Mouse (Mus musculus) B cell, adult 2 months (primary cell): Measurements from ENCODE around the gene Mcoln2.

ENCODE experiments used
- DNase-seq, 2 experiments: peaks; one replicate each; pipeline ENCODE4 v3.0.0; 2022

The Mcoln2 gene

GRCm38 (mm10) chr3:146146131-146146530 is 3.5 kb upstream of the Mcoln2 start:
- DNase-seq: no peak

GRCm38 (mm10) chr3:146150058-146150400 is 396 bp downstream of the Mcoln2 start:
- DNase-seq: peak; percentile 73 to 74

GRCm38 (mm10) chr3:146150560-146150959 is 927 bp downstream of the Mcoln2 start:
- DNase-seq: peak; percentile 38 to 47

- DNase-seq: no peak
These were observed 1.7 kb downstream of the Mcoln2 start for GRCm38 (mm10) chr3:146151328-146151727.

GRCm38 (mm10) chr3:146151755-146152154 is 2.1 kb downstream of the Mcoln2 start:
- peak in 1 of 2 experiments; percentile 12 for DNase-seq

- peak; percentile 39 to 44 for DNase-seq
These were observed 2.7 kb downstream of the Mcoln2 start for GRCm38 (mm10) chr3:146152348-146152747.

GRCm38 (mm10) chr3:146152913-146153312 is 3.3 kb downstream of the Mcoln2 start:
- no peak for DNase-seq

- DNase-seq: peak; percentile 54 to 57
These were observed 4.4 kb downstream of the Mcoln2 start for GRCm38 (mm10) chr3:146153862-146154611.

GRCm38 (mm10) chr3:146155628-146156576 is 6.3 kb downstream of the Mcoln2 start:
- peak in 1 of 2 experiments; percentile 27 for DNase-seq

GRCm38 (mm10) chr3:146156811-146157210 is 7.2 kb downstream of the Mcoln2 start:
- DNase-seq: no peak

- DNase-seq: no peak
These were observed 8.4 kb downstream of the Mcoln2 start for GRCm38 (mm10) chr3:146158039-146158438.

GRCm38 (mm10) chr3:146159360-146159759 is 9.7 kb downstream of the Mcoln2 start:
- DNase-seq: peak; percentile 62

GRCm38 (mm10) chr3:146162197-146162596 is 12.6 kb downstream of the Mcoln2 start:
- no peak for DNase-seq

GRCm38 (mm10) chr3:146169356-146169755 is 19.7 kb downstream of the Mcoln2 start:
- no peak for DNase-seq

GRCm38 (mm10) chr3:146173030-146173429 is 23.4 kb downstream of the Mcoln2 start:
- no peak for DNase-seq

- DNase-seq: no peak
These were observed 24.6 kb downstream of the Mcoln2 start for GRCm38 (mm10) chr3:146174215-146174614.

GRCm38 (mm10) chr3:146177295-146177694 is 27.7 kb downstream of the Mcoln2 start:
- no peak for DNase-seq

- peak; percentile 86 for DNase-seq
These were observed 28.3 kb downstream of the Mcoln2 start for GRCm38 (mm10) chr3:146177748-146178582.

- DNase-seq: peak; percentile 47
These were observed 30.7 kb downstream of the Mcoln2 start for GRCm38 (mm10) chr3:146180341-146180740.

GRCm38 (mm10) chr3:146180986-146181385 is 31.4 kb downstream of the Mcoln2 start:
- peak; percentile 78 to 80 for DNase-seq

- peak; percentile 65 to 66 for DNase-seq
These were observed 35.5 kb downstream of the Mcoln2 start for GRCm38 (mm10) chr3:146184992-146185657.

- no peak for DNase-seq
These were observed 36.4 kb downstream of the Mcoln2 start for GRCm38 (mm10) chr3:146186033-146186432.
